Mouse (Mus musculus): ENCODE results near the gene Trpm8.

Gene Trpm8

DNA sequence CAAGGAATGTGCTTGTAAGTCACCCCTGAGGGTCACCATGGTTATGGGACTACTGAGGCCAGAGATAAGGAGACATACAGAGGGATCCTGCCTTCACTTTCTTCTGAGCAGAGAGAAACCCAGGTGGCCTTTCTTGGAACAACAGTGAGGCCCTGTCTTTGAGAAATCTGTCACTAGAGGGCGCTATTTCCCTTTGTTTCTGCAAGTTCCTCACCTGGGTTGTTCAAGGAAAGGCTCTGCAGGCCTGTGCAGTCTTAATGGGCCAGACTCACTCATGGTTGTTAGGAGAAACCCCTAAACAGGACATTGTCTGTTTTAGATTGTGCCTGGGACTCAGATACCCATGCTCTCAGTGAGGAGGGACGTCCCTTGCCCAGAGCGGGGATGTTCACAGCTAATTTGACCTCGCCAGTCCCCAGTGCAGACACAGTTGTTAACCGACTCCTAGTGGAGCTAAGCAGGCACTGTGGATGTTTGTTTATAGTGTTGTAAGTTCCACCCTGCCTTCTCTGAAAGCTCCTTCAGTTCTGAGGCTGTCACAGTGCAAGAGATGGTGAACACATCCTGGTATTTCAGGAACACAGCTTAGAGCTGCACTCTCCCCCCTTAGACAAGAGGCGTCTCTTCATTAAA lies 80.1 kb downstream of the Trpm8 start:
- TF ChIP-seq GATA4 (IDR thresholded peaks at IDR 0.05; ENCODE audit: insufficient replicate concordance, low read length): no peak

DNA sequence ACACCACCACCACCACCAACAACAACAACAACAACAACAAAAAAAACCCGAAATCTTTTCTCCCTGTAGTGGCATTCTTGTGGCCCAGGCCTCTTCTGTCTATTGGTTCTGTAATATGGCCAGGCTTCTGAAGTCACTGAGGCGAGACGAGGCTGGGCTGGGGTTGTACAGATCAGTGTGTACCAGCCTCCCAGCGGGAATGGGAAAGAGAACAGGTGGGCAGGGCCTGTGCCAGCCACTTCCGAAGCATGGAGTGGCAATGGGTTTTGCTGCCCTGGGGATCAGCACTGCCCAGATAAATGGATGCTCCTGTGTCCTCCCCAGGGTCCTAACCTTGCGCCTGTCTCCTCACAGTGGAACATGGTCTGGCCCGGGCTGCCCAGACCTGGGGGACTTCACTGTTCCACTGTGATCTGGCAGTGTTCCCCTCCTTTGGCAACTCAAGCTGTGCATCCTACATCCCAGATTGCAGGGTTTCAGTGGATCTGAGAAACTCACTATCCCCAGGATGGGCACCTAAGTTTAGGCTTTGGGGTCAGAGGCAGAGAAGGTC lies 80.7 kb downstream of the Trpm8 start:
- TF ChIP-seq GATA4 (IDR thresholded peaks at IDR 0.05; ENCODE audit: insufficient replicate concordance, low read length): no peak

DNA sequence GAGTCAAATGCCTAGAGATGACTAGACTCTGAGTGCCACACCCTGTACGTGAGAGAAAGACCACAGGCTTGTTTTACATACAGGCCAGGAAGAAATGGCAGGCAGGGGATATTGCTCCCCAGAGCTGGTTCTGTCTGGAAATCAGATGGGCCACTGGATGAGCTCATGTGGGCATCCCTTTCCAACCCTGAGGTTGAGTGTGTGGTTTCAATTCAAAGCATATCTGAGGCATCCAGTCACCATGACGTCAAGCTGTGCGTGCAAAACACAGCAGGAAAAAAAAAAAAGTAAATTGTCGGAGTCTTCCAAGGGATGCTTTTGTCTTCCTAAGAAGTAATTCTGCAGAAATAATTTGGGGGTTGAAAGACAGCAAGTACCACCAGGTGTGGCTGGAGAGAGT lies 83.6 kb downstream of the Trpm8 start:
- no peak for TF ChIP-seq GATA4 (IDR thresholded peaks at IDR 0.05; ENCODE audit: insufficient replicate concordance, low read length)

DNA sequence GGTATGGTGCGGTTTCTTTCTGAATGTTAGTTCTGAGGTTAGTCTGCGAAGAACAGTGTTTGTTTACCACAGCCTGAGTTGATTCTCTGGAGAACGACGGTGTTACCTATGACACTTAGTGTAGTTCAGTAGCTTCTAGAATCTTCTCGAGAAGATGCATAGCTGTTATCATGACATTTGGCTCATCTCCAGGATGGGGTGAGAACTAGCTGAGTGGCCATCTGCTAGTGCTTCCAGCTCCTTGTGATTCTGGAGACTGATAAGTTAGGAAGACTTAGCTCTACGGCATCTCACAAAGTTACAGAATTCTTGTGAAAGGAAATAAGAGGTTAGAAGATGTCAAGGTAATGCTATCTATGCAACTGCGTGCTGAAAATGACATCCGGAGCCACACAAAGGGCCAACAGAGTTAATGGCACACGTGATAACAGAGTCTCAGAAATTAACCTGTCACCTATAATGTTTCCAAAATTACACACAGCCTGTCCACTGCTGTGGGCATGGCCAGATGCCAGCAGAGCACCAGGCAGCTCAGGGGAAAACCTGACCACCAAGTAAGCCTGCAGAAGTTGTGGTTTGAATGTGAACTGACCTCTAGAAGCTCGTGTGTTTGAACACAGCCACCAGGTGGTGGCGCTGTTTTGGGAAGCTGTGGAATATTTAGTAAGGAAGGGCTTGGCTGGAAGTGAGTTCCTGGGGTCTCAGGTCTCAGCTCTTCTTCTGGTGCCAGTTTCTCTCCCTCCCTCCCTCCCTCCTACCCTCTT lies 89.6 kb downstream of the Trpm8 start:
- no peak for TF ChIP-seq GATA4 (IDR thresholded peaks at IDR 0.05; ENCODE audit: insufficient replicate concordance, low read length)

DNA sequence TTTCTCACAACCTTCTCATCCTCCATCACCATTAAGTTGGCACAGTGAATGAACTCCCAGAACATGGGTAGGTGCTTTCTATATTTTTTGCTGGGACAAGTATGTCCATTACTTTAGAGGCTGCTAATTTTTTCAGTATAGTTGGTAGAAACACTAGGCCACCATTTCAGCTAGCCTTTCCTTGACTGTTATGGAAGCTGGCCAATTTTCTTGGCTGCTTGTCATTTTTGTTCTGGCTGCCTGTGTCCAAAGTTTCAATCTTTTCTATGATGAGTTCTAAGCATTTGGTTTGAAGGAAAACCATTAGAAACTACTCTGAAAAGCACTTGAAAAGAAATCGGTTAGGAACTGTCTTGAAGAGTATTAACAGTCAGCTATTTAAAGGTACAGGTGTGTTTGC lies 101.0 kb downstream of the Trpm8 start:
- TF ChIP-seq GATA4 (IDR thresholded peaks at IDR 0.05; ENCODE audit: insufficient replicate concordance, low read length): no peak

DNA sequence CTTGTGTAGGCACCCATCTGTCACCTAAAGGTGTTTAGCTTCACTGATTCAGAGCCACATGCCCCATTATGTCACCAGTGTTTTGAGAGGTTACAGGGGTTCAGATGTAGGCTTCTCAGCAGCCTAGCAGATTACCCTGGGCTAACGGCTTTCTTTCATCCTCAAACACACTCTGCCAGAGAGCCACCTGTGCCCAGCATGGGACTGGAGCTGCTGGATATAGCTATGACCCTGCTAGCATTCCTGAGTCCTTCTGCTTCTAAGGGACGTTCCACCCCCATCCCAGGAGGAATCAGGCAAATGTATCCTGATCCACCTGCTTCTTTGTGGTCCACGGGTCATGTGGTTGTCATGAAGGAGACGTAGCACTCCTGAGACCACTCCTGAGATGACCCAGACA lies 114.2 kb downstream of the Trpm8 start:
- TF ChIP-seq GATA4 (IDR thresholded peaks at IDR 0.05; ENCODE audit: insufficient replicate concordance, low read length): no peak

DNA sequence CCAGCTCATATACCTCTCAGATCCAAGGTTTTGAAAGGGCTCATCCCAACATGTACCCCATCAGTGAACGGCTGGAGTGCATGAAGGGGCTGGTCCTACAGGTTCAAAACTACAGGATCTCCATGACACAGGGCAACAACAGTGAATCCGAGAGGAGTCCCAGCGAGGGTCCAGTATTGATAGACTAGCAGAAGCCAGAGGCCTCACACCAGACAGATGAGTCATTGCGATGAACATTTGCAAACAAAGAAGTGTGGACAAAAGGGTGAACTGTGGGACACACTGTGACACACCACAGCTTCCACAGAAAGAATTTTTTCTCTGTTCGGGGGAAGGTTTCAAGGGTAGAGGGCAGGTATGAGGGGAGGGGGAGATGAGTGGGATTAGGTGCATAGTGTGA lies 115.9 kb downstream of the Trpm8 start:
- no peak for TF ChIP-seq GATA4 (IDR thresholded peaks at IDR 0.05; ENCODE audit: insufficient replicate concordance, low read length)

DNA sequence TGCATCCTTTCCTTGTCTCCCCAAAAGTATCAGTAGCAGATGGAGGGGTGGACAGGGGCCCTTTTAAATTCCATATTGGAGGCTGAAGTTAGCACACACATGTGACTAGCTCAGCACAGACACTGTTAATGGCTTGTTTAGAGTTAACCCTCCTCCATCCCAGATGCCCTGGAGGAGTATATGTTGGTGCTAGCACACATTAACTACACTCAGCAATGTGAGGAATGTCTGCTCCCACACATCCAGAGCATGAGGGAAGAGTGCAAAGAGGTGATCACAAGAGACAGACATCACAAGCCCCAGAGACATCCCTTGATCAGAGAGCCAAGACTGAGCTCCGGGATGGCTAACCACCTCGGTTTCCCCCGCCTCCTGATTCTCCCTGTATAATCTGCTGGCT lies 125.9 kb downstream of the Trpm8 start:
- no peak for TF ChIP-seq GATA4 (IDR thresholded peaks at IDR 0.05; ENCODE audit: insufficient replicate concordance, low read length)

DNA sequence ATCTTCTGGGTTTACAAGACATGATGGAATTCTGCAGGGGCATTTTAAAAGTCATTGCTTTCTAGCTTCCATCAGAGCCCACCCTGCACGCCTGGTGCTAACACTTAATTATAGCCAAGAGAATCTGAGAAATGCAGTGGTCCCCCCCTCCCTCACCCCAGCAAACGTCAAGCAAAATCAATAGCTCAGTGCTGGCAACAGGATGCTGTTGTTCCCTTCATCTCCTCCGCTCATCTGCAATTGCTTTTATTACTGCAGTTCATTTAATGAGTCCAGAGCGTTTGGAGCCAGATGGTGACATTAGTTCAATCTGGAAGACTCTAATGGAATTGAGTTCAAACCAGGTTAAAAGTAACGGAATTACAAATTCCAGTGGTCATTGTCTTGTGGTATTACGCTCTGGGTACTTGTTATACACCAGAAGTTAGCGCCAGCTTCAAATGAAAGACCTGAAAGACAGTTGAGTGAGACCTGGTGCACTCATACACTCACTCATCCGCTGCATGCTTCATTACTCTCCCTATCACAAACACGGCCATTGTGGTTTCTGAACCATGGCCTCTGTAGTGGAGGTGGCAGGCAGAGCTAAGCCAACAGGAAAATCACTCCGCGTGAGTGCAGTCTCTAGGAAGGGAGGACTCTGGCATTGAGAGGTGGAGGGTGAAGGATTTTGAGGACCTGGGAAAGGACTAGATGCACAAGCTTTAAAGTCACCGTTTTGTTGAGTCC lies 128.8 kb downstream of the Trpm8 start:
- no peak for TF ChIP-seq GATA4 (IDR thresholded peaks at IDR 0.05; ENCODE audit: insufficient replicate concordance, low read length)

DNA sequence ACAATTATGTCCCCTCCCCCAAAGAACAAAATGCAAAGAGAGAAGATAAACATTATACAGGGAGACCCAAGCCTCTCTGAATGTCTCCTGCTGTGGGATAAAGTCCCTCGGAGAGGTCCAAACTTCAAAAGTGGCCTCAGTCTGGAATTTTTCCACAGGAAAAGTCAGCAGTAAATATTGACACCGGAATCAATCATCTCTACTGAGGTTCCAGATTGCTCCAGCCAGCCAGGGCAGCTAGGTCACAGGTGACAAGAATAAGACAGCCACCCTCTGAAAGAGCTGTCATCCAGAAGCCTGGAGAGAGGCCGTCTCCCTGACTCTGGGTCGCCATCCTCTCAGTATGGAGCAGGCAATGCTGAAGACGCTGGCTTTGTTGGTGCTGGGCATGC lies 129.3 kb downstream of the Trpm8 start, which contains the start of gene Spp2:
Gene Spp2 (plus strand): TSS at position 155 of the 392 bp plus-strand sequence.
- TF ChIP-seq GATA4 (IDR thresholded peaks at IDR 0.05; ENCODE audit: insufficient replicate concordance, low read length): no peak

DNA sequence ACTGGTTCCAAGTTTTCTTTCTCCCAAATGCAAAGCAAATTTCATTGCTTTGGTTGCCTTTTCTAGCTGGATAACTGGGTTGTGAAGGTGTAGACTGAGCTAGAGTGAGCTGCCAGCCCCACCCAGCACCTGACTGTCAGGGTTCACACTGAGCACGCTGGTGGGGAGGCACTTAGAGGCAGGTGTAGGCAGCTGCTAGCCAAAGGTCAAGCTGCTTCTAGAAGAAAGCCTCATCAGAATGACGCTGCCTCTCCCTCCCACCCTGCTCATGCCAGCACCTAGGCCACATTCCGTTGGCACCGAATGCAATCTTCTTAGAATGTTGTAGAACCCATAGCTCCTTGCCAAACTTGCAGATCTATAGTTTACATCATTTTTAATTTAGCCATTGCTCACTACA lies 130.9 kb downstream of the Trpm8 start:
- TF ChIP-seq GATA4 (IDR thresholded peaks at IDR 0.05; ENCODE audit: insufficient replicate concordance, low read length): no peak

DNA sequence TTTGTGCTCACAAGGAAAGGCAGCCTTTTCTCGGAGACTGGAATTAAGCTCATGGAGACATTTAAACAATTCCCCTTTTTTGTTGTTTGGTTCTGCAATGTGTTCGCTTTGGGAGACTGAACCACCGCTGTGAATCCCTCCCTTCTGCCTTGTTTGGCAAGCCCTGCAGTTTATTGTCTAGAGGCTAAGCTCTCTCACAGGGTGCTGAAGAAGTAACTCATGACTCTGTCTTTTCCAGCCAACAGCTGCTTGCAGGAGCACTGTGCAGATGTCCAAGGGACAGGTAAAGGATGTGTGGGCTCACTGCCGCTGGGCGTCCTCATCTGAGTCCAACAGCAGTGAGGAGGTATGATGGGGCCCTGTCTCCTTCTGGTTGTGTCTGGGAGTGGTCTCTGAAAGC lies 134.6 kb downstream of the Trpm8 start:
- TF ChIP-seq GATA4 (IDR thresholded peaks at IDR 0.05; ENCODE audit: insufficient replicate concordance, low read length): no peak

DNA sequence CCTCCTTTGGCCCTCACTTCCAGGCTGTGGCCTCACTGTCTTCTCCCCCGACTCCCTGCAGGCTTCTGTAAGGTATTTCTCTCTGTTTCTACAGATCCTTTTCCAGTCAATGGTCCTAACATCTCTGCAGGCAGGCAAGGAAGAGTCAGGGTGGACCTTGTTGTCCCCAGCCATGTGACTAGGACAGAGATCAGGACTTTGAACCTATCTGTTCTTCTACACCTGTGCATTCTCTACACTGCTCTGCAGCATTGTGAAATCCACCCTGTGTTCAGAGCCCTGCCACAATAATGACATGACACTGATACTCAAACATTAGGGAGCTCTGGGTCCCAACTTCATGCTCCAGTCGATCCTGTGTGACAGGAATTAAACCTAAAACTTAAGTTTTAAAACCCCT lies 141.5 kb downstream of the Trpm8 start:
- TF ChIP-seq GATA4 (IDR thresholded peaks at IDR 0.05; ENCODE audit: insufficient replicate concordance, low read length): no peak

DNA sequence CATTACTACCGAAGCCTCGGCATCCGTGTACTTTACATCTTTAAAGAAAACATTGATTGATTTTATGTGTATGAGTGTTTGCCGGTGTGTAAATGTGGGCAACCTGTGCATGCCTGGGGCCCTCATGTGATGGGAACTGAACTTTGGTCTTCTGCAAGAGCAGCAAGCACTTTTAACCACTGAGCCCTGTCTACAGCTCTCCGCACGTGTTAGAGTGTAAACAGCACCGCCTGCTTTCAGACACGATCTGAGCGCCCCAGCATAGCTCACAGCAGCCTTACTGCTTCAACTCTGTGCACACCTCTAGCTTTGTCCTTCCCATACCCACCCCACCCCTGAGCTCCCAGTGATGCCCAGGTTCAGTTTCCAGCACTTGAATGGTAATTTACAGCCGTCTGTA lies 144.6 kb downstream of the Trpm8 start:
- TF ChIP-seq GATA4 (IDR thresholded peaks at IDR 0.05; ENCODE audit: insufficient replicate concordance, low read length): no peak

DNA sequence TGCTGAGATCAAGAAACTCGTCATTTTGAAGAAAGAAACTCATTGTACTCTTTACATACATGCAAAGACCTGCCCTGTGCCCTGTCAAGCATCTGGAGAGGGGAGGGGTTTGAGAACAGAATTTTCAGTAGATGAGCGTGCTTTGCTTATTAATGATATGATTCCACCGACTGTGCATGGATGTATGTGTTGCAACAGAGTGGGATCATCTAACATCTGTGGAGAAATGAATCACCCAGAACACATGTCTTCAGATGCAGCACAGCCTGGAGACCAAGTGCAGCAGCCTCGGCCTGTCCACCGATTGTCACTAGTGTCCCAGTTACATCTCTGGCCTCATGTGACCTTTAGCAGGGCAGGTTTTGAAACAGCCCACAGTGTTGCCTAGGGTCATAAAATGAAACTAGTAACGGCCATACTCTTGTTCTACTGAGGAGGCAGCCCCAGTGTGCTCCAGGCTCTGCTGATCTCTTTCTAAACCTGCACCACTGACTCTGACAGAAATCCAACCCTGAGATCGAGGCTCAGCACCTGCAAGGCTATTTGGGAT lies 145.5 kb downstream of the Trpm8 start:
- TF ChIP-seq GATA4 (IDR thresholded peaks at IDR 0.05; ENCODE audit: insufficient replicate concordance, low read length): no peak
